Mouse (Mus musculus) hindlimb bud, embryonic 11.5 days (tissue): ENCODE measurements around the gene Adprh.

Experiments used
- DNase-seq: peaks from one replicate; pipeline ENCODE4 v3.0.0-alpha.2; 2012; ENCODE audit warnings: low read depth, low spot score; ENCODE audit errors: extremely low spot score

The Adprh gene

GRCm38 (mm10) chr16:38399076-38399475 is 53.4 kb downstream of the Adprh start:
- no peak for DNase-seq

GRCm38 (mm10) chr16:38398266-38398665 is 54.2 kb downstream of the Adprh start:
- no peak for DNase-seq

DNA sequence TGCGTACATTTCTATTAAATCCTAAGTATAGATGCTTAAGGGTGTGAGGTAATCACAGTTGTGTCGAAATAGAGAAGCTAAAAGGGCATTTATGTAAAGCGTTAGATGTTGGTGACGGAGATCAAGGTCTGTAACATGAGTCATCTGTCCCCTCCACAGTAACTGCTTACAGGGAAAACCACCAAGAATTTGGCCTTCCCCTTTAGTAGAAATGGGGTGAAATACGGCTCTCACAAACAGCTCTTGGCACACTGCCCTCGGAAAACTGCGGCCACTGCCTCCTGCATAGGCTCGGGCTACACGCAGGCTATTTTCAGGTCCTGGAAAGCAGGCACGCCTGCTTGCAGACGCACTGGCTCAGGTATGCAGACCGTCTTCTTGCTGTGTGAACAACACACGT is 56.3 kb downstream of the Adprh start:
- DNase-seq = no peak

DNA sequence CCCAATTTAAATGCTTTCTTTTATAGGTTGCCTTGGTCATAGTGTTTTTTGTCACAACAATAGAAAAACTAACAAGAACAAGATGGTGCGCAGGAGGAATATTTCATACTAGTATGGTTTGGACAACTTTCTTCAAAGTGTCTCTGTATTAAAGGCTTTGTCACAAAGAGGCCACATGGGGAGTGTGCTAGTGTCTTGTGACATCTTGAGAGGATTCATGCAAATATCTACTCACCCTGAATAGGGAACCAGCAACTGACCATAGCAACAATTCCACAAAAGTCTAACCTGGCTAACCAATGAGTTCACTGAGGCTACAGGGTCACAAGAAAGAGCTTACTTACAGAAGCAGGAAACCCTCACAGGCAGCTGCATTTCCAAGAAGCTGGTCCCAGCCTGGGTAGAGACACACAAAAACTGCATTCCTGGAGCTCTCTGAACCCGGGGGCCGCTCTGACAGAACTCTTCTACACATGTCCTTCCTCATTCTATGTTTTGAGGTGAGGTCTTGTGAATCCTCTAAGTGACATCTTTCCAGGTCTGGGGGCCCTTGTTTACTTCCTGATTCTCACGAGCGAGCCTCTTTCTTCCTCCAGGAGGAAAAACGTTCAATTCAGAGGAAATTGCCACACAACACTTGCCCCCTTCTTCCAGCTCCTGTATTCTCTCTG is 57.3 kb downstream of the Adprh start:
- no peak for DNase-seq

GRCm38 (mm10) chr16:38394191-38394618 is 58.3 kb downstream of the Adprh start:
- DNase-seq = no peak
